Mouse (Mus musculus) MEL (cell line): ENCODE results near the gene Rnf207. TPM values are rescaled to one million over a fixed set of nuclear protein-coding genes. Genes with fewer than 3 reads are reported as not detected.

Source experiments
- DNase-seq: peaks from one replicate; pipeline ENCODE4 v3.0.0; 2011; ENCODE audit warnings: low read depth, low spot score
- H3K27ac ChIP-seq: 2 replicates; pipeline ENCODE4 v1.5.1; 2012; ENCODE audit warnings: low read depth, mild to moderate bottlenecking, control low read depth, low read length, moderate library complexity; ENCODE audit not compliant: control insufficient read depth
- H3K27me3 ChIP-seq, 2 experiments: fragments of 150-350 bp in 1 of 2; sonication (generic) in 1 of 2; 2 replicates each; pipeline ENCODE4 v1.6.1; 2012; ENCODE audit warnings: low read length in 2 of 2, mild to moderate bottlenecking in 2 of 2, improper control_type of control experiment in 1 of 2, moderate library complexity in 1 of 2; ENCODE audit not compliant: insufficient read depth in 2 of 2, control insufficient read depth in 1 of 2
- H3K36me3 ChIP-seq, 2 experiments: 2 replicates each; pipeline ENCODE4 v1.6.1; 2012 to 2014; ENCODE audit warnings: low read length in 2 of 2, improper control_type of control experiment in 1 of 2, inconsistent platforms in 1 of 2, mild to moderate bottlenecking in 1 of 2; ENCODE audit not compliant: insufficient read depth in 2 of 2, control insufficient read depth in 1 of 2
- H3K4me1 ChIP-seq, 2 experiments: fragments of 150-350 bp in 1 of 2; sonication (generic) in 1 of 2; 2 replicates each; pipeline ENCODE4 v1.6.1; 2012; ENCODE audit warnings: low read length in 2 of 2, improper control_type of control experiment in 1 of 2, mild to moderate bottlenecking in 1 of 2; ENCODE audit not compliant: insufficient read depth in 2 of 2, control insufficient read depth in 1 of 2
- H3K4me3 ChIP-seq, 2 experiments: fragments of 150-350 bp in 1 of 2; sonication (generic) in 1 of 2; 2 replicates each; pipeline ENCODE4 v1.5.1; 2012; ENCODE audit warnings: low read depth in 2 of 2, low read length in 2 of 2, mild to moderate bottlenecking in 2 of 2, moderate library complexity in 2 of 2, control low read depth in 1 of 2, improper control_type of control experiment in 1 of 2; ENCODE audit not compliant: control insufficient read depth in 1 of 2, insufficient read depth in 1 of 2
- H3K79me2 ChIP-seq: 2 replicates; pipeline ENCODE4 v1.6.1; 2012; ENCODE audit warnings: mild to moderate bottlenecking, low read length, moderate library complexity; ENCODE audit not compliant: control insufficient read depth, poor library complexity, insufficient read depth
- H3K9ac ChIP-seq: 2 replicates; pipeline ENCODE4 v1.6.1; 2012; ENCODE audit warnings: low read depth, mild to moderate bottlenecking, control low read depth, low read length, moderate library complexity; ENCODE audit not compliant: control insufficient read depth, poor library complexity, severe bottlenecking
- H3K9me3 ChIP-seq: fragments of 150-350 bp; sonication (generic); replicated peaks from 2 replicates; pipeline ENCODE4 v1.6.1; 2012; ENCODE audit warnings: mild to moderate bottlenecking, low read length, improper control_type of control experiment, moderate library complexity; ENCODE audit not compliant: insufficient read depth
- CHD2 ChIP-seq: IDR thresholded peaks from 2 replicates; pipeline ENCODE4 v1.6.1; 2011; ENCODE audit warnings: low read length, improper control_type of control experiment
- CTCF ChIP-seq, 3 experiments: IDR thresholded peaks in 2 of 3; conservative IDR thresholded peaks in 1 of 3; 2 replicates each; pipeline ENCODE4 v1.5.1; 2011 to 2012; ENCODE audit warnings: low read length in 3 of 3, low read depth in 2 of 3, mild to moderate bottlenecking in 2 of 3, improper control_type of control experiment in 1 of 3, inconsistent platforms in 1 of 3, mixed read lengths in 1 of 3, moderate library complexity in 1 of 3; ENCODE audit not compliant: control insufficient read depth in 1 of 3, insufficient read depth in 1 of 3, poor library complexity in 1 of 3, severe bottlenecking in 1 of 3
- ELF1 ChIP-seq: IDR thresholded peaks from 2 replicates; pipeline ENCODE4 v1.6.1; 2014; ENCODE audit warnings: low read depth, mild to moderate bottlenecking, inconsistent platforms, low read length, improper control_type of control experiment, moderate library complexity
- ETS1 ChIP-seq: IDR thresholded peaks from 2 replicates; pipeline ENCODE4 v1.6.1; 2012; ENCODE audit warnings: low read depth, mild to moderate bottlenecking, inconsistent platforms, low read length, improper control_type of control experiment, moderate library complexity
- JUND ChIP-seq: IDR thresholded peaks from 2 replicates; pipeline ENCODE4 v1.6.1; 2011; ENCODE audit warnings: low read depth, mild to moderate bottlenecking, improper control_type of control experiment, low read length
- MAFK ChIP-seq: IDR thresholded peaks from 2 replicates; pipeline ENCODE4 v1.6.1; 2011; ENCODE audit warnings: low read depth, mild to moderate bottlenecking, low read length, improper control_type of control experiment, borderline replicate concordance
- MAX ChIP-seq: IDR thresholded peaks from 2 replicates; pipeline ENCODE4 v1.6.1; 2011; ENCODE audit warnings: low read length, improper control_type of control experiment
- MAZ ChIP-seq: IDR thresholded peaks from 2 replicates; pipeline ENCODE4 v1.6.1; 2012; ENCODE audit warnings: low read depth, mild to moderate bottlenecking, inconsistent platforms, low read length, improper control_type of control experiment
- MEF2A ChIP-seq: IDR thresholded peaks from 2 replicates; pipeline ENCODE4 v1.6.1; 2014; ENCODE audit warnings: low read depth, mild to moderate bottlenecking, inconsistent platforms, low read length, improper control_type of control experiment; ENCODE audit not compliant: poor library complexity, insufficient replicate concordance, severe bottlenecking; ENCODE audit errors: extremely low read depth
- MXI1 ChIP-seq: IDR thresholded peaks from 2 replicates; pipeline ENCODE4 v1.6.1; 2011; ENCODE audit warnings: mild to moderate bottlenecking, low read depth, low read length, improper control_type of control experiment
- MYC ChIP-seq: IDR thresholded peaks from 2 replicates; pipeline ENCODE4 v1.6.1; 2011; ENCODE audit warnings: low read depth, mild to moderate bottlenecking, low read length, improper control_type of control experiment, moderate library complexity
- RAD21 ChIP-seq: IDR thresholded peaks from 2 replicates; pipeline ENCODE4 v1.6.1; 2011; ENCODE audit warnings: mild to moderate bottlenecking, low read depth, low read length, improper control_type of control experiment
- RCOR1 ChIP-seq: IDR thresholded peaks from 2 replicates; pipeline ENCODE4 v1.6.1; 2012; ENCODE audit warnings: low read depth, mild to moderate bottlenecking, inconsistent platforms, low read length, improper control_type of control experiment
- SMC3 ChIP-seq: IDR thresholded peaks from 2 replicates; pipeline ENCODE4 v1.6.1; 2011; ENCODE audit warnings: low read depth, low read length, improper control_type of control experiment
- UBTF ChIP-seq: IDR thresholded peaks from 2 replicates; pipeline ENCODE4 v1.6.1; 2012; ENCODE audit warnings: low read depth, mild to moderate bottlenecking, inconsistent platforms, low read length, improper control_type of control experiment, moderate library complexity, borderline replicate concordance; ENCODE audit not compliant: insufficient read depth
- USF1 ChIP-seq: IDR thresholded peaks from 2 replicates; pipeline ENCODE4 v1.6.1; 2014; ENCODE audit warnings: low read depth, mild to moderate bottlenecking, inconsistent platforms, low read length, improper control_type of control experiment, moderate library complexity
- USF2 ChIP-seq, 2 experiments: IDR thresholded peaks; 2 replicates each; pipeline ENCODE4 v1.6.1; 2011 to 2012; ENCODE audit warnings: improper control_type of control experiment in 2 of 2, low read length in 2 of 2, borderline replicate concordance in 1 of 2, inconsistent platforms in 1 of 2, low read depth in 1 of 2, mild to moderate bottlenecking in 1 of 2; ENCODE audit not compliant: insufficient read depth in 1 of 2
- ZC3H11A ChIP-seq: IDR thresholded peaks from 2 replicates; pipeline ENCODE4 v1.6.1; 2012; ENCODE audit warnings: low read depth, mild to moderate bottlenecking, inconsistent platforms, low read length, improper control_type of control experiment
- ZMIZ1 ChIP-seq: IDR thresholded peaks from 2 replicates; pipeline ENCODE4 v1.6.1; 2012; ENCODE audit warnings: low read depth, mild to moderate bottlenecking, inconsistent platforms, low read length, improper control_type of control experiment, moderate library complexity
- polyA plus RNA-seq, 2 experiments: library from polyadenylated mRNA; stranded (reverse) in 1 of 2; unstranded in 1 of 2; fragments of >175 nt in 1 of 2; fragments of >200 nt in 1 of 2; gene quantifications; 2 replicates each; pipeline versions ENCODE4 v1.2.1 to v1.2.4; 2012; ENCODE audit warnings: low replicate concordance in 2 of 2, low read depth in 1 of 2; ENCODE audit not compliant: insufficient read length in 2 of 2, insufficient read depth in 1 of 2, missing spikeins in 1 of 2
- total RNA-seq: library from RNA; depleted of rRNA; stranded (reverse); fragments of 300-350 nt; gene quantifications from 2 replicates; pipeline ENCODE4 v1.2.3, GENCODE M21; 2012

Gene Rnf207
- total and polyA plus RNA-seq, 3 experiments = 0.36 TPM; not detected in 2

GRCm38 (mm10) chr4:152265791-152266190 is 53.0 kb downstream of the Rnf207 start:
- no peaks in the 10 kb centered on the region for H3K36me3 ChIP-seq

GRCm38 (mm10) chr4:152264867-152265568 is 53.8 kb downstream of the Rnf207 start:
- no peak overlapping the region for H3K27ac ChIP-seq
- H3K9ac ChIP-seq = no peak overlapping the region
- no peaks in the 10 kb centered on the region for H3K27me3 ChIP-seq
- TF ChIP-seq SMC3 (peak; percentile 49), RAD21 (peak; percentile 26), CHD2 (no peak), ELF1 (no peak), ZMIZ1 (no peak), MYC (0 out of 2 replicates have a peak, but pooled peaks have one; percentile 27), CTCF (IDR thresholded peaks at IDR 0.05 in 2 of 3, conservative IDR thresholded peaks at IDR 0.05 in 1 of 3; ENCODE audit: control insufficient read depth in 1 of 3, insufficient read depth in 1 of 3, low read depth in 2 of 3, low read length in 3 of 3, poor library complexity in 1 of 3, severe bottlenecking in 1 of 3) (peak; percentile 59 to 67 (median 65)), UBTF (no peak)
- TF ChIP-seq, all 39 proteins: peak for 4
- no peaks in the 10 kb centered on the region for H3K9me3 ChIP-seq
- H3K4me1 ChIP-seq = no peaks in the 10 kb centered on the region
- H3K4me3 ChIP-seq = no peak overlapping the region
- no peaks in the 10 kb centered on the region for H3K79me2 ChIP-seq
- no peaks in the 10 kb centered on the region for H3K36me3 ChIP-seq
- DNase-seq = peak; percentile 58

More at GRCm38 (mm10) chr4:152265791-152266190, 53.0 kb downstream of the Rnf207 start:
- no peaks in the 10 kb centered on the region for H3K27me3 ChIP-seq
- no peak overlapping the region for H3K9ac ChIP-seq
- H3K27ac ChIP-seq = no peak overlapping the region
- TF ChIP-seq USF1 = no peak
- no peak for TF ChIP-seq MAX
- no peak for TF ChIP-seq MAFK
- no peak for TF ChIP-seq MXI1
- TF ChIP-seq JUND = no peak
- TF ChIP-seq ETS1 = no peak
- TF ChIP-seq MEF2A = no peak
- TF ChIP-seq CTCF (IDR thresholded peaks at IDR 0.05 in 2 of 3, conservative IDR thresholded peaks at IDR 0.05 in 1 of 3; ENCODE audit: control insufficient read depth in 1 of 3, insufficient read depth in 1 of 3, low read depth in 2 of 3, low read length in 3 of 3, poor library complexity in 1 of 3, severe bottlenecking in 1 of 3) = no peak
- no peak for TF ChIP-seq USF2 (IDR thresholded peaks at IDR 0.05; ENCODE audit: borderline replicate concordance in 1 of 2, insufficient read depth in 1 of 2, low read depth in 1 of 2, low read length in 2 of 2)
- no peak for TF ChIP-seq ELF1
- no peak for TF ChIP-seq UBTF
- no peak for TF ChIP-seq ZC3H11A
- TF ChIP-seq MAZ = no peak
- no peak for TF ChIP-seq RCOR1
- no peak for TF ChIP-seq ZMIZ1
- TF ChIP-seq, all 39 proteins: peak for 0
- Histone ChIP-seq H3K4me3 (no peak overlapping the region), H3K79me2 (no peaks in the 10 kb centered on the region), H3K9me3 (no peaks in the 10 kb centered on the region), H3K4me1 (no peaks in the 10 kb centered on the region)
- DNase-seq = no peak
